Mouse (Mus musculus): ENCODE results near the gene Echdc2. TPM values are rescaled to one million over a fixed set of nuclear protein-coding genes. Genes with fewer than 3 reads are reported as not detected.
"Not testable (repeated sequence)": the region's sequence is repeated elsewhere in the genome, so short reads cannot be mapped to it uniquely, and the experiment has no call there.

The Echdc2 gene
- 1 to 10 TPM; 1.6 to 3.1 (median 2.5) TPM for polyA plus RNA-seq (2017; shearing (Covaris generic))

- ATAC-seq = no peak
Observed at GRCm38 (mm10) chr4:108165152-108165895, at the start of gene Echdc2. Gene Echdc2 (plus strand): TSS chr4:108165437.

GRCm38 (mm10) chr4:108116466-108116865 is 48.8 kb upstream of the Echdc2 start:
- ATAC-seq = no peak

- no peak for ATAC-seq
Observed at GRCm38 (mm10) chr4:108117488-108117887, 47.7 kb upstream of the Echdc2 start.

- peak; percentile 86 for ATAC-seq
Observed at GRCm38 (mm10) chr4:108117924-108118876, 47.0 kb upstream of the Echdc2 start.

- ATAC-seq = no peak
Observed at GRCm38 (mm10) chr4:108124104-108124503, 41.1 kb upstream of the Echdc2 start.

GRCm38 (mm10) chr4:108126260-108126659 is 39.0 kb upstream of the Echdc2 start:
- ATAC-seq = no peak

- no peak for ATAC-seq
Observed at GRCm38 (mm10) chr4:108127516-108127915, 37.7 kb upstream of the Echdc2 start.

GRCm38 (mm10) chr4:108128339-108128738 is 36.9 kb upstream of the Echdc2 start:
- ATAC-seq = no peak

- ATAC-seq = no peak
Observed at GRCm38 (mm10) chr4:108130452-108130851, 34.8 kb upstream of the Echdc2 start.

- no peak for ATAC-seq
Observed at GRCm38 (mm10) chr4:108136938-108137337, 28.3 kb upstream of the Echdc2 start.

- ATAC-seq = not testable (repeated sequence)
Observed at GRCm38 (mm10) chr4:108143178-108143577, 22.1 kb upstream of the Echdc2 start.

GRCm38 (mm10) chr4:108143778-108144177 is 21.5 kb upstream of the Echdc2 start:
- ATAC-seq = no peak

GRCm38 (mm10) chr4:108144880-108145279 is 20.4 kb upstream of the Echdc2 start, which contains the start of gene Scp2:
Gene Scp2 (minus strand): TSS chr4:108144998.
- no peak for ATAC-seq

GRCm38 (mm10) chr4:108145554-108145953 is 19.7 kb upstream of the Echdc2 start:
- ATAC-seq = not testable (repeated sequence)

- not testable (repeated sequence) for ATAC-seq
Observed at GRCm38 (mm10) chr4:108155141-108155540, 10.1 kb upstream of the Echdc2 start.

GRCm38 (mm10) chr4:108161936-108162335 is 3.3 kb upstream of the Echdc2 start:
- no peak for ATAC-seq

- ATAC-seq = no peak
Observed at GRCm38 (mm10) chr4:108163291-108163690, 1.9 kb upstream of the Echdc2 start.

GRCm38 (mm10) chr4:108166874-108167273 is 1.6 kb downstream of the Echdc2 start:
- no peak for ATAC-seq

GRCm38 (mm10) chr4:108168056-108168455 is 2.8 kb downstream of the Echdc2 start:
- no peak for ATAC-seq

GRCm38 (mm10) chr4:108182278-108182677 is 17.0 kb downstream of the Echdc2 start:
- ATAC-seq = no peak

- no peak for ATAC-seq
Observed at GRCm38 (mm10) chr4:108192821-108193323, 27.6 kb downstream of the Echdc2 start.

- no peak for ATAC-seq
Observed at GRCm38 (mm10) chr4:108196277-108196855, 31.1 kb downstream of the Echdc2 start.

GRCm38 (mm10) chr4:108199236-108199635 is 34.0 kb downstream of the Echdc2 start:
- ATAC-seq = no peak
